ENCODE assay signal across 14 mouse cellular contexts in the genomic region with DNA sequence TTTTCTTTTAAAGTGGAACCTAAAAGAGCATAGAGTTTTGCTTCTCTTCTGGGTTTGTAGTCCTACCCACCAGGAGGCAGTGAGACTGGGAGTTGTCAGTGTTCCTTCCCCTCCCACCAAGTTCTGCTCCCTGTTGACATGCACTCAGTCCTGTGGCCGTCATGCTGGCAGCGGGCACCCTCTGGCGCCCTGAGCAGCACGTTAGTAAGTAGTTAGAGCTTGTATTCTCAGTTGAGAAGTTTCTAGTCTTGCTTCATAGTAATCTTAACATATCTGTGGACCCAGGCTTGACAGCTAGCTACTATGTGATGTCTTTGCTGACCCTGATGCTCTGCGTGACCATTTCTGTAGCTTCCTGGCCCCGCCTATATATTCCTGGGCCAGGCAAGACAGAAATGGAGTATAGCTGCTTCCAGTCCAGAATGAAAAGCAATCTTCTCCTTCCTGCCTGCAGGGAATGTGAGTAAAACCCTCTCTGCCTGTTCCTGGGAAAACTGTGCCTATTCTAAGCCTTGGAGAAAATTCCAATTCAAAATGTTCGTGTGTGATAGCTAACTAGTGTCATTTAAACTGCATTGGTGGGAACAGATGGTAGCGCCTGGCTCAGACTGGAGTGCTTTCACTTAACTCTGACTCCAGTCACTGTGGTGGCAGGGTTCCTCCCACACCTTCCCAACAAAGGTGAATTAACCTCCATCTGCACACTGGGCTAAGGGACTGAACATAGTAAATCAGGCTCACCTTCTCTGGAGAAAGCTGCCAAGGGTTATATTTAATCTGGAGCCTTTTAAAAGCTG. TPM values are rescaled to one million over a fixed set of nuclear protein-coding genes. Genes with fewer than 3 reads are reported as not detected.
DNase-seq lines count a peak whose midpoint lies in the region; ATAC-seq lines count a peak whose summit lies in the region.
"Had no signal": no experiment of that assay in that cellular context is flagged by ENCODE, and none has a peak within 500 bp of the region (broad histone marks: within the 10 kb centered on the region; RNA-seq: fewer than 3 reads in every experiment).

No protein-coding gene starts in this region.

- H3K9me3 ChIP-seq in forebrain, embryonic 14.5 days (replicated peaks; ENCODE audit: control insufficient read depth, low read length): no peaks in the 10 kb centered on the region
- H3K9me3 ChIP-seq in forebrain, embryonic 10.5 days: no peaks in the 10 kb centered on the region
- no peaks in the 10 kb centered on the region for H3K9me3 ChIP-seq in neural tube, embryonic 13.5 days
- no peaks in the 10 kb centered on the region for H3K9me3 ChIP-seq in heart, embryonic 11.5 days (replicated peaks; ENCODE audit: control insufficient read depth, low read length)
- H3K9me3 ChIP-seq: midbrain, embryonic 13.5 days; neural tube, embryonic 15.5 days had no signal

- ATAC-seq in forebrain, embryonic 14.5 days: peak; percentile 55; the same call in 1 of the 2 replicates
- ATAC-seq in neural tube, embryonic 13.5 days (ENCODE audit: low read depth): no peak
- no peak for ATAC-seq in heart, embryonic 11.5 days (replicated peaks; ENCODE audit: insufficient number of reproducible peaks, low FRiP score, low TSS enrichment)
- ATAC-seq: inflammation-experienced regulatory T-cells, adult 6 months; midbrain, embryonic 13.5 days had no signal

- no peak overlapping the region for H3K4me2 ChIP-seq in forebrain, embryonic 14.5 days (ENCODE audit: low read length)
- no peak overlapping the region for H3K4me2 ChIP-seq in neural tube, embryonic 13.5 days
- no peak overlapping the region for H3K4me2 ChIP-seq in heart, embryonic 11.5 days
- H3K4me2 ChIP-seq: lung, embryonic 14.5 days; midbrain, embryonic 13.5 days; neural tube, embryonic 15.5 days had no signal

- H3K4me3 ChIP-seq in forebrain, embryonic 14.5 days (ENCODE audit: low read depth, low read length): no peak overlapping the region
- no peak overlapping the region for H3K4me3 ChIP-seq in forebrain, embryonic 10.5 days
- no peak overlapping the region for H3K4me3 ChIP-seq in neural tube, embryonic 13.5 days
- no peak overlapping the region for H3K4me3 ChIP-seq in heart, embryonic 11.5 days (ENCODE audit: low read depth, low read length)
- H3K4me3 ChIP-seq: midbrain, embryonic 13.5 days; neural tube, embryonic 15.5 days had no signal

- no peaks in the 10 kb centered on the region for H3K27me3 ChIP-seq in forebrain, embryonic 14.5 days (replicated peaks; ENCODE audit: control insufficient read depth, insufficient read depth, low read length)
- H3K27me3 ChIP-seq in forebrain, embryonic 10.5 days (ENCODE audit: poor library complexity, severe bottlenecking): no peaks in the 10 kb centered on the region
- no peaks in the 10 kb centered on the region for H3K27me3 ChIP-seq in neural tube, embryonic 13.5 days
- H3K27me3 ChIP-seq in heart, embryonic 11.5 days (ENCODE audit: control insufficient read depth, insufficient read depth, low read length): no peaks in the 10 kb centered on the region
- H3K27me3 ChIP-seq: midbrain, embryonic 13.5 days; neural tube, embryonic 15.5 days had no signal

- peak; percentile 57 for DNase-seq in forebrain, embryonic 14.5 days (ENCODE audit: low spot score)
- DNase-seq in forebrain, embryonic 10.5 days (ENCODE audit: extremely low spot score, low spot score): no peak
- no peak for DNase-seq in neural tube, embryonic 10.5 days (ENCODE audit: extremely low spot score, low spot score)
- DNase-seq in left cerebral cortex, adult 18-20 months (ENCODE audit: low spot score in 2 of 2): peak; percentile 43 to 63
- DNase-seq in testis, postnatal 10 days (ENCODE audit: low spot score): no peak
- DNase-seq in kidney, adult 11 months: no peak
- DNase-seq: gastrocnemius, postnatal 10 days; lung, embryonic 14.5 days; thymus, postnatal 25 days had no signal

- H3K36me3 ChIP-seq in forebrain, embryonic 14.5 days (ENCODE audit: control insufficient read depth, insufficient read depth, low read length): peaks cover 23% of the 10 kb centered on the region
- H3K36me3 ChIP-seq in forebrain, embryonic 10.5 days (replicated peaks): peaks cover 50% of the 10 kb centered on the region
- peaks cover 37% of the 10 kb centered on the region for H3K36me3 ChIP-seq in neural tube, embryonic 13.5 days
- peaks cover 4% of the 10 kb centered on the region; the same call in 1 of the 2 replicates for H3K36me3 ChIP-seq in heart, embryonic 11.5 days (ENCODE audit: control insufficient read depth, insufficient read depth, low read length)

- 80% methylated on average over 8 of the region's 8 CpGs for WGBS in forebrain, embryonic 14.5 days
- 93% methylated on average over 8 of the region's 8 CpGs for WGBS in forebrain, embryonic 10.5 days
- WGBS in neural tube, embryonic 13.5 days: 88% methylated on average over 8 of the region's 8 CpGs
- 85% methylated on average over 8 of the region's 8 CpGs for WGBS in heart, embryonic 11.5 days (ENCODE audit: insufficient replicate concordance)

- H3K4me1 ChIP-seq in forebrain, embryonic 14.5 days (ENCODE audit: control insufficient read depth, insufficient read depth, low read length): no peaks in the 10 kb centered on the region
- H3K4me1 ChIP-seq in forebrain, embryonic 10.5 days: no peaks in the 10 kb centered on the region
- H3K4me1 ChIP-seq in neural tube, embryonic 13.5 days (replicated peaks): no peaks in the 10 kb centered on the region
- H3K4me1 ChIP-seq in heart, embryonic 11.5 days (ENCODE audit: control insufficient read depth, insufficient read depth, low read length): no peaks in the 10 kb centered on the region
- H3K4me1 ChIP-seq: midbrain, embryonic 13.5 days; neural tube, embryonic 15.5 days had no signal

- no peak overlapping the region for H3K9ac ChIP-seq in forebrain, embryonic 14.5 days (ENCODE audit: low read length)
- H3K9ac ChIP-seq in neural tube, embryonic 13.5 days: no peak overlapping the region
- no peak overlapping the region for H3K9ac ChIP-seq in heart, embryonic 11.5 days (ENCODE audit: low read depth, low read length)
- H3K9ac ChIP-seq: lung, embryonic 14.5 days; midbrain, embryonic 13.5 days; neural tube, embryonic 15.5 days had no signal

- peak overlapping the region; percentile 58; the same call in 1 of the 2 replicates for H3K27ac ChIP-seq in forebrain, embryonic 14.5 days (ENCODE audit: low read depth, low read length)
- no peak overlapping the region for H3K27ac ChIP-seq in forebrain, embryonic 10.5 days
- H3K27ac ChIP-seq in neural tube, embryonic 13.5 days (replicated peaks): 0 out of 2 replicates have a peak overlapping the region, but pooled peaks have one; percentile 23
- H3K27ac ChIP-seq in heart, embryonic 11.5 days (ENCODE audit: low read depth, low read length): no peak overlapping the region
- H3K27ac ChIP-seq: midbrain, embryonic 13.5 days; neural tube, embryonic 15.5 days had no signal

RNA-seq across cellular contexts. Expression of a gene that starts 14.8 kb away (rescaled TPM):
- polyA plus RNA-seq in forebrain, embryonic 14.5 days (2014; fragmentation: Nextera tagmentation; extraction: Ambion mirVana): 0.31 TPM in 1 of 2 replicates, not detected in the other
- 0.21 and 0.25 TPM in 2 replicates for polyA plus RNA-seq in forebrain, embryonic 10.5 days (2016; fragmentation: Nextera tagmentation; extraction: Ambion mirVana)
- polyA plus RNA-seq in neural tube, embryonic 13.5 days (2015; fragmentation: Nextera tagmentation; extraction: Ambion mirVana): 0.36 TPM in 1 of 2 replicates, not detected in the other
- 1 to 10 TPM in 1 of 2 experiments, not detected in 1; 1.4 TPM for total RNA-seq in left cerebral cortex, adult 18-20 months (2021)
- 0.27 and 0.59 TPM in 2 replicates for polyA plus RNA-seq in heart, embryonic 11.5 days (2014; fragmentation: Nextera tagmentation; extraction: Ambion mirVana)
- polyA plus RNA-seq: neural tube, embryonic 15.5 days had no signal

RNA-seq across cellular contexts. Expression of a gene that starts 16.0 kb away (rescaled TPM):
- polyA plus RNA-seq in forebrain, embryonic 14.5 days (2014; fragmentation: Nextera tagmentation; extraction: Ambion mirVana): 0.80 and 1.1 TPM in 2 replicates
- 2.0 and 2.3 TPM in 2 replicates for polyA plus RNA-seq in forebrain, embryonic 10.5 days (2016; fragmentation: Nextera tagmentation; extraction: Ambion mirVana)
- polyA plus RNA-seq in neural tube, embryonic 13.5 days (2015; fragmentation: Nextera tagmentation; extraction: Ambion mirVana): 2.5 and 2.6 TPM in 2 replicates
- 1 to 10 TPM; 8.4 to 9.5 TPM for total RNA-seq in left cerebral cortex, adult 18-20 months (2021)
- 1.6 TPM in 2 replicates for polyA plus RNA-seq in heart, embryonic 11.5 days (2014; fragmentation: Nextera tagmentation; extraction: Ambion mirVana)

Comparison
In these comparisons a context has a peak if more than half of its experiments do, and no peak if none do; other contexts are left out.
1. DNase-seq: peak in forebrain, embryonic 14.5 days (single experiment) and left cerebral cortex, adult 18-20 months (2 of 2); none in forebrain, embryonic 10.5 days (single experiment), neural tube, embryonic 10.5 days (single experiment), testis, postnatal 10 days (single experiment) and kidney, adult 11 months (single experiment).
2. H3K27ac ChIP-seq: peak in forebrain, embryonic 14.5 days (single experiment) and neural tube, embryonic 13.5 days (single experiment); none in forebrain, embryonic 10.5 days (single experiment) and heart, embryonic 11.5 days (single experiment).